Mouse (Mus musculus) lung, postnatal 4 days (tissue): ENCODE data around the gene Ascc2.

Experiments
- DNase-seq, 2 experiments: peaks; one replicate each; pipeline ENCODE4 v3.0.0; 2021

The Ascc2 gene

GRCm38 (mm10) chr11:4729603-4730002 lies 92.1 kb downstream of the Ascc2 start:
- DNase-seq, result peak; percentile 54 to 71

- peak in 1 of 2 experiments; percentile 46 for DNase-seq
These were observed 92.5 kb downstream of the Ascc2 start for GRCm38 (mm10) chr11:4730096-4730495.

- no peak for DNase-seq
These were observed 93.4 kb downstream of the Ascc2 start for GRCm38 (mm10) chr11:4730913-4731312.

- no peak for DNase-seq
These were observed 94.2 kb downstream of the Ascc2 start for GRCm38 (mm10) chr11:4731781-4732180.

- DNase-seq, result no peak
These were observed 96.6 kb downstream of the Ascc2 start for GRCm38 (mm10) chr11:4734179-4734578.
